Mouse (Mus musculus) E14TG2a.4 (cell line): ENCODE measurements at regions not wholly inside any gene's neighbourhood (a gene's known extent, or its start where the extent isn't known, plus 50 kb on each side); places are given as distances from the start of the nearest gene placed in this dataset.

Experiments
- H3K27me3 ChIP-seq: 2 replicates; pipeline ENCODE4 v1.6.1; 2014; ENCODE audit warnings: low read length, control low read depth; ENCODE audit not compliant: insufficient read depth
- H3K36me3 ChIP-seq: 2 replicates; pipeline ENCODE4 v1.6.1; 2014; ENCODE audit warnings: low read length, control low read depth; ENCODE audit not compliant: insufficient read depth
- H3K4me1 ChIP-seq: replicated peaks from 2 replicates; pipeline ENCODE4 v1.6.1; 2014; ENCODE audit warnings: low read depth, low read length, control low read depth
- H3K4me3 ChIP-seq: replicated peaks from 2 replicates; pipeline ENCODE4 v1.5.1; 2014; ENCODE audit warnings: mild to moderate bottlenecking, low read length
- H3K9me3 ChIP-seq: 2 replicates; pipeline ENCODE4 v1.6.1; 2014; ENCODE audit warnings: low read length, control low read depth
- CTCF ChIP-seq: conservative IDR thresholded peaks from 2 replicates; pipeline ENCODE4 v1.5.1; 2014; ENCODE audit warnings: low read length
- NANOG ChIP-seq: IDR thresholded peaks from 2 replicates; pipeline ENCODE4 v1.6.1; 2014; ENCODE audit warnings: borderline replicate concordance, low read length, mixed read lengths
- POU5F1 ChIP-seq: IDR thresholded peaks from 2 replicates; pipeline ENCODE4 v1.6.1; 2014; ENCODE audit warnings: low read length, borderline replicate concordance

GRCm38 (mm10) chr10:118679507-118679906 lies 190.5 kb downstream of the Dyrk2 start:
- Histone ChIP-seq H3K4me3 (no peak overlapping the region), H3K4me1 (peaks cover 7% of the 10 kb centered on the region; the same call in 1 of the 2 replicates), H3K27me3 (peaks cover 22% of the 10 kb centered on the region), H3K36me3 (no peaks in the 10 kb centered on the region), H3K9me3 (no peaks in the 10 kb centered on the region)
- TF ChIP-seq NANOG (no peak), POU5F1 (no peak), CTCF (no peak)

GRCm38 (mm10) chr10:118680896-118681295 lies 189.1 kb downstream of the Dyrk2 start:
- peaks cover 5% of the 10 kb centered on the region; the same call in 1 of the 2 replicates for H3K4me1 ChIP-seq
- peaks cover 20% of the 10 kb centered on the region for H3K27me3 ChIP-seq
- no peaks in the 10 kb centered on the region for H3K9me3 ChIP-seq
- H3K4me3 ChIP-seq = no peak overlapping the region
- no peaks in the 10 kb centered on the region for H3K36me3 ChIP-seq
- no peak for TF ChIP-seq CTCF
- TF ChIP-seq POU5F1 = no peak
- no peak for TF ChIP-seq NANOG

GRCm38 (mm10) chr10:118683356-118683755 lies 186.7 kb downstream of the Dyrk2 start:
- H3K9me3 ChIP-seq = no peaks in the 10 kb centered on the region
- TF ChIP-seq NANOG (no peak), CTCF (no peak), POU5F1 (no peak)
- no peaks in the 10 kb centered on the region for H3K36me3 ChIP-seq
- H3K4me1 ChIP-seq = no peaks in the 10 kb centered on the region
- H3K27me3 ChIP-seq = no peaks in the 10 kb centered on the region
- no peak overlapping the region for H3K4me3 ChIP-seq

GRCm38 (mm10) chr10:118699292-118699691 lies 170.7 kb downstream of the Dyrk2 start:
- no peak for TF ChIP-seq CTCF
- TF ChIP-seq POU5F1 = no peak
- no peak for TF ChIP-seq NANOG
- no peaks in the 10 kb centered on the region for H3K36me3 ChIP-seq
- H3K9me3 ChIP-seq = peaks cover 7% of the 10 kb centered on the region
- H3K4me1 ChIP-seq = no peaks in the 10 kb centered on the region
- no peaks in the 10 kb centered on the region for H3K27me3 ChIP-seq
- H3K4me3 ChIP-seq = no peak overlapping the region

GRCm38 (mm10) chr10:118700115-118700514 lies 169.9 kb downstream of the Dyrk2 start:
- H3K4me3 ChIP-seq = no peak overlapping the region
- no peaks in the 10 kb centered on the region for H3K36me3 ChIP-seq
- no peaks in the 10 kb centered on the region for H3K4me1 ChIP-seq
- no peaks in the 10 kb centered on the region for H3K27me3 ChIP-seq
- TF ChIP-seq CTCF = no peak
- TF ChIP-seq POU5F1 = no peak
- TF ChIP-seq NANOG = no peak
- peaks cover 7% of the 10 kb centered on the region for H3K9me3 ChIP-seq

GRCm38 (mm10) chr10:118706020-118706419 lies 164.0 kb downstream of the Dyrk2 start:
- TF ChIP-seq NANOG (no peak), CTCF (no peak), POU5F1 (no peak)
- Histone ChIP-seq H3K36me3 (no peaks in the 10 kb centered on the region), H3K9me3 (no peaks in the 10 kb centered on the region), H3K4me3 (no peak overlapping the region), H3K4me1 (no peaks in the 10 kb centered on the region), H3K27me3 (no peaks in the 10 kb centered on the region)

GRCm38 (mm10) chr10:118709718-118710117 lies 160.3 kb downstream of the Dyrk2 start:
- Histone ChIP-seq H3K4me3 (no peak overlapping the region), H3K27me3 (no peaks in the 10 kb centered on the region), H3K36me3 (no peaks in the 10 kb centered on the region), H3K4me1 (no peaks in the 10 kb centered on the region), H3K9me3 (no peaks in the 10 kb centered on the region)
- no peak for TF ChIP-seq CTCF

GRCm38 (mm10) chr10:118711529-118711928 lies 158.5 kb downstream of the Dyrk2 start:
- no peaks in the 10 kb centered on the region for H3K27me3 ChIP-seq
- H3K9me3 ChIP-seq = no peaks in the 10 kb centered on the region
- no peak for TF ChIP-seq CTCF
- TF ChIP-seq NANOG = no peak
- no peak for TF ChIP-seq POU5F1
- no peak overlapping the region for H3K4me3 ChIP-seq
- no peaks in the 10 kb centered on the region for H3K36me3 ChIP-seq
- H3K4me1 ChIP-seq = no peaks in the 10 kb centered on the region

- no peaks in the 10 kb centered on the region for H3K36me3 ChIP-seq
- H3K27me3 ChIP-seq = no peaks in the 10 kb centered on the region
- TF ChIP-seq NANOG (no peak), CTCF (no peak), POU5F1 (no peak)
- H3K4me3 ChIP-seq = no peak overlapping the region
- H3K4me1 ChIP-seq = no peaks in the 10 kb centered on the region
- no peaks in the 10 kb centered on the region for H3K9me3 ChIP-seq
Measured at GRCm38 (mm10) chr10:118711951-118712350, 158.1 kb downstream of the Dyrk2 start.
